In the genomic region with DNA sequence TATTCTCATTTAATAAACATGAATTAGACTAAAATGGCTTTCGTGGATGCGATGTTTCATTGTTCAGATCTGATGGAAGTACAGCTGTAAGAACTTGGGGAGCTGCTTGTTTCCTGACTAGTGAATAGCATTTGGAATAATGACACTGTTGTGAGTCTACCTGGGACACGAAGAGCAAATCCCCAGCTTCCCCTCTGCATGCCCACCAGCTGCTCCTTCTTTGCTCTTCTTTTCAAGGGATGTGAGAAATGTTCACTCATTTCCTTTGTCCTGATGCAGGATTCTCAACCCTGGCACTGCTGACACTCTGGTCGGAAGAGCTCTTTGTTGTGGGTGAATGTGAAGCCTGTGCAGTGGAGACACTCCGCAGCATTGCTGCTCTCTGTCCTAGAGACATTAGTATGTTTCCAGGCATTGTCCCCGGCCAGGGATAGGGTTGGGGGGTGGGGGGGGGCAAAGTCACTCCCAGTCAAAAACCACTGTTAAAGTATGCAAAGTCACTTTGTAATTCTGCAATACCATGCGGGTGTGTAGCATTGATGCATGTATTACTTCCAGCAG, we compare ENCODE assay signal across 13 mouse cellular contexts.
DNase-seq lines count a peak whose midpoint lies in the region; ATAC-seq lines count a peak whose summit lies in the region.
"Had no signal": no experiment of that assay in that cellular context is flagged by ENCODE, and none has a peak within 500 bp of the region (broad histone marks: within the 10 kb centered on the region; RNA-seq: fewer than 3 reads in every experiment).

No protein-coding gene starts in this region.

- H3K36me3 ChIP-seq in heart, embryonic 16.5 days (ENCODE audit: control insufficient read depth, insufficient read depth), result no peaks in the 10 kb centered on the region
- H3K36me3 ChIP-seq in forebrain, embryonic 13.5 days (ENCODE audit: poor library complexity, severe bottlenecking), result no peaks in the 10 kb centered on the region
- H3K36me3 ChIP-seq in limb, embryonic 15.5 days, result no peaks in the 10 kb centered on the region
- H3K36me3 ChIP-seq: liver, embryonic 15.5 days had no signal

- H3K4me1 ChIP-seq in heart, embryonic 16.5 days (ENCODE audit: control insufficient read depth, insufficient read depth, low read length), result peaks cover 13% of the 10 kb centered on the region
- H3K4me1 ChIP-seq in forebrain, embryonic 13.5 days, result peaks cover 51% of the 10 kb centered on the region
- H3K4me1 ChIP-seq in limb, embryonic 15.5 days, result peaks cover 44% of the 10 kb centered on the region
- H3K4me1 ChIP-seq: liver, embryonic 15.5 days had no signal

- 61% methylated on average over 7 of the region's 7 CpGs for WGBS in heart, embryonic 16.5 days
- WGBS in forebrain, embryonic 13.5 days, result 32% methylated on average over 7 of the region's 7 CpGs
- WGBS in limb, embryonic 15.5 days, result 61% methylated on average over 7 of the region's 7 CpGs

- H3K27me3 ChIP-seq in heart, embryonic 16.5 days (ENCODE audit: control insufficient read depth, insufficient read depth, low read length), result no peaks in the 10 kb centered on the region
- H3K27me3 ChIP-seq in forebrain, embryonic 13.5 days, result no peaks in the 10 kb centered on the region
- 0 out of 2 replicates have a peak, but pooled peaks cover 5% of the 10 kb centered on the region for H3K27me3 ChIP-seq in limb, embryonic 15.5 days
- H3K27me3 ChIP-seq: liver, embryonic 15.5 days had no signal

- H3K9ac ChIP-seq in heart, embryonic 16.5 days (ENCODE audit: low read length), result no peak overlapping the region
- peak overlapping the region; percentile 59 for H3K9ac ChIP-seq in forebrain, embryonic 13.5 days
- H3K9ac ChIP-seq in limb, embryonic 15.5 days, result no peak overlapping the region
- H3K9ac ChIP-seq: liver, embryonic 15.5 days had no signal

- no peak for DNase-seq in heart, postnatal 36 days
- peak; percentile 27 for DNase-seq in embryo, embryonic 10.5 days (ENCODE audit: low spot score)
- no peak for DNase-seq in layer of hippocampus, adult 18-20 months (ENCODE audit: low spot score in 2 of 2)
- DNase-seq in left cerebral cortex, postnatal 25 days (ENCODE audit: low spot score in 2 of 2), result no peak
- no peak for DNase-seq in retina, embryonic 14.5 days (ENCODE audit: low spot score)
- DNase-seq: thymus, postnatal 36 days had no signal

- H3K9me3 ChIP-seq in heart, embryonic 16.5 days (replicated peaks; ENCODE audit: control insufficient read depth, low read length), result no peaks in the 10 kb centered on the region
- no peaks in the 10 kb centered on the region for H3K9me3 ChIP-seq in forebrain, embryonic 13.5 days (replicated peaks)
- no peaks in the 10 kb centered on the region for H3K9me3 ChIP-seq in limb, embryonic 15.5 days
- H3K9me3 ChIP-seq: liver, embryonic 15.5 days had no signal

- ATAC-seq in heart, embryonic 16.5 days (replicated peaks; ENCODE audit: extremely low read depth, insufficient read depth, low FRiP score), result no peak
- ATAC-seq in forebrain, embryonic 13.5 days, result peak; percentile 42
- no peak for ATAC-seq in limb, embryonic 15.5 days (ENCODE audit: insufficient number of reproducible peaks, low FRiP score, low TSS enrichment, low read depth)
- ATAC-seq: CD4-positive, CD25-positive, alpha-beta regulatory T cell, adult 4 months had no signal

- peak overlapping the region; percentile 48 for H3K4me2 ChIP-seq in heart, embryonic 16.5 days (ENCODE audit: low read depth, low read length)
- peak overlapping the region; percentile 58 for H3K4me2 ChIP-seq in forebrain, embryonic 13.5 days
- H3K4me2 ChIP-seq in limb, embryonic 15.5 days, result peak overlapping the region; percentile 31; the same call in 1 of the 2 replicates
- H3K4me2 ChIP-seq: liver, embryonic 15.5 days had no signal

- H3K27ac ChIP-seq in heart, embryonic 16.5 days (ENCODE audit: low read length), result no peak overlapping the region
- H3K27ac ChIP-seq in forebrain, embryonic 13.5 days, result peak overlapping the region; percentile 95
- no peak overlapping the region for H3K27ac ChIP-seq in limb, embryonic 15.5 days
- H3K27ac ChIP-seq: liver, embryonic 15.5 days had no signal

- intact Hi-C loops in heart, postnatal 36 days (cut with DNase I), result no loop called here
- intact Hi-C loops in left cerebral cortex, postnatal 25 days (cut with DNase I), result loop anchor here (2.0 to 5.0 kb wide), 4 partner anchors 286 to 484 kb away; partner anchors contain the start of gene Mex3b

- no peak overlapping the region for H3K4me3 ChIP-seq in heart, embryonic 16.5 days (ENCODE audit: low read length)
- H3K4me3 ChIP-seq in forebrain, embryonic 13.5 days, result peak overlapping the region; percentile 25; the same call in 1 of the 2 replicates
- H3K4me3 ChIP-seq in limb, embryonic 15.5 days, result no peak overlapping the region
- H3K4me3 ChIP-seq: erythroblast, embryonic 14.5 days; liver, embryonic 15.5 days; myocyte had no signal
